Mouse (Mus musculus): ENCODE results near the gene Gm15085.
"Not testable (repeated sequence)": the region's sequence is repeated elsewhere in the genome, so short reads cannot be mapped to it uniquely, and the experiment has no call there.

Gene Gm15085

DNA sequence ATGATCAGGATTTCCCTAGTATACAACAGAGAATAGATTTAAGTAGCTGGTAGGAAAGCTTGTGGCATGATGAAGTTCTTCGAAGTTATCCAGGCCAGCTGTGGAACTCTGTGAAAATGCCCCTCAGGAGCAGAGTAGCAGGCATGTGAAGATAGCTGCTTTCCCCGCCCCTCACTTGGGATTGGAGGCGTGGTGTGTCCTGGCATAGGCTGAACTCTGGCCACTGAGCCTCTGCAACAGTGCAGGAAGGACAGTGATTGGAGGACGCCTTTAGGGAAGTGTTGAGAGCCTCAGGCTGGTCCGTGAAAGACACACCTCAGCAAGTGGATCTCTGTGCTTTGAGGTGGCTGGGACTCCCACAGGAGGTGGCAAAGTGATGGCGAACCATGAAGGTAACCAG, at the start of gene Gm15085:
Gm15085 (plus strand) TSS at position 301 of the 400 bp plus-strand sequence.
- not testable (repeated sequence) for H3K36me3 ChIP-seq (ENCODE audit: control insufficient read depth, insufficient read depth, low read length, poor library complexity, severe bottlenecking); H3K27me3 ChIP-seq (ENCODE audit: control insufficient read depth, insufficient read depth, low read length, poor library complexity, severe bottlenecking); DNase-seq (ENCODE audit: low read depth, low spot score)
